Mouse (Mus musculus) intestine, postnatal 0 days (tissue): ENCODE measurements around the gene Grcc10. TPM values are rescaled to one million over a fixed set of nuclear protein-coding genes. Genes with fewer than 3 reads are reported as not detected.

Experiments used
- ATAC-seq: fragments of 200-750 bp; cut with Nextera tagmentation; 2 replicates; pipeline ENCODE4 v1.8.0; 2017; ENCODE audit warnings: mild to moderate bottlenecking, moderate TSS enrichment, moderate library complexity
- H3K27ac ChIP-seq: fragments of 300-500 bp; sonication (generic); 2 replicates; pipeline ENCODE4 v1.5.1; 2014; ENCODE audit warnings: mild to moderate bottlenecking, low read depth, low read length, moderate library complexity
- H3K27me3 ChIP-seq: fragments of 300-500 bp; sonication (generic); replicated peaks from 2 replicates; pipeline ENCODE4 v1.6.1; 2014; ENCODE audit warnings: low read length, mixed read lengths; ENCODE audit not compliant: control insufficient read depth, insufficient read depth
- H3K36me3 ChIP-seq: fragments of 300-500 bp; sonication (generic); 2 replicates; pipeline ENCODE4 v1.6.1; 2014; ENCODE audit warnings: mild to moderate bottlenecking, moderate library complexity; ENCODE audit not compliant: control insufficient read depth, insufficient read depth
- H3K4me1 ChIP-seq: fragments of 300-500 bp; sonication (generic); replicated peaks from 2 replicates; pipeline ENCODE4 v1.6.1; 2014; ENCODE audit warnings: antibody characterized with exemption, low read length, mixed read lengths; ENCODE audit not compliant: control insufficient read depth, insufficient read depth
- H3K4me2 ChIP-seq: fragments of 300-500 bp; sonication (generic); replicated peaks from 2 replicates; pipeline ENCODE4 v1.6.1; 2014; ENCODE audit warnings: low read depth, mild to moderate bottlenecking, moderate library complexity
- H3K4me3 ChIP-seq: fragments of 300-500 bp; sonication (generic); 2 replicates; pipeline ENCODE4 v1.5.1; 2014; ENCODE audit warnings: low read depth, low read length
- H3K9ac ChIP-seq: fragments of 300-500 bp; sonication (generic); 2 replicates; pipeline ENCODE4 v1.6.1; 2014; ENCODE audit warnings: mild to moderate bottlenecking, low read depth, low read length
- H3K9me3 ChIP-seq: fragments of 300-500 bp; sonication (generic); 2 replicates; pipeline ENCODE4 v1.6.1; 2016; ENCODE audit warnings: mixed run types; ENCODE audit not compliant: control insufficient read depth
- CTCF ChIP-seq: sonication (generic); IDR thresholded peaks from 2 replicates; pipeline ENCODE4 v1.5.1; 2016; ENCODE audit warnings: low read depth, mild to moderate bottlenecking, control low read depth, antibody characterized with exemption, moderate library complexity
- WGBS: fragments of 180-500 bp; shearing (Covaris S2); extraction: QIAGEN DNeasy Blood & Tissue Kit; methylation state at CpG from one replicate; pipeline ENCODE4 v1.1.7; 2014; 5-methylcytosine and 5-hydroxymethylcytosine counted together
- polyA plus RNA-seq: library from polyadenylated mRNA; unstranded; fragments of >200 nt; fragmentation: Nextera tagmentation; extraction: Ambion mirVana; gene quantifications from 2 replicates; pipeline ENCODE4 v1.2.1, GENCODE M21; 2015

Grcc10 gene
- polyA plus RNA-seq, 1 experiment from 2014 or later = 238 TPM

DNA sequence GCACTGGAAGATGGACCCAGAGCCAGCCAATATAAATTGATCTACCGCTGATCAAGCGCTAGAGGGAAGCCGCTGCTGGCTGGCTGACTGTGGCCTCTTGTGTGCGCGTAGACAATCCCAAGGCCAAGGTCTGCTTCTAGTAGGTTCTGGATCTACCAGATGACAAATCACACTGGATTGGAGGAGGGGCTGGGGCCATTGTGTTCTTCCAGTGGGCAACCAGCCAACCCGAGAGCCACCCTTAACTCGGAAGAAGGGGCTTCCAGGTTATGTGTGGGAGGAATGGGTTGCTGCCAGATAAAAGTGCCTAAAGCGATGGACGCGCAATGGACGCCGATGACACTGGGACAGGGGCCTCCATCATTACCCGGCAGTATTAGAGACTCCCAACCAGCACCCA is 23.2 kb downstream of the Grcc10 start:
- Histone ChIP-seq H3K4me3 (peak overlapping the region; percentile 67), H3K36me3 (peaks cover 28% of the 10 kb centered on the region), H3K4me2 (peak overlapping the region; percentile 65), H3K4me1 (peaks cover 3% of the 10 kb centered on the region), H3K27me3 (no peaks in the 10 kb centered on the region), H3K9ac (peak overlapping the region; percentile 78), H3K9me3 (no peaks in the 10 kb centered on the region), H3K27ac (peak overlapping the region; percentile 97)
- 28% methylated on average over 13 of the region's 13 CpGs for WGBS
- peak; percentile 31 for TF ChIP-seq CTCF
- peak; percentile 12; the same call in 1 of the 2 replicates for ATAC-seq

DNA sequence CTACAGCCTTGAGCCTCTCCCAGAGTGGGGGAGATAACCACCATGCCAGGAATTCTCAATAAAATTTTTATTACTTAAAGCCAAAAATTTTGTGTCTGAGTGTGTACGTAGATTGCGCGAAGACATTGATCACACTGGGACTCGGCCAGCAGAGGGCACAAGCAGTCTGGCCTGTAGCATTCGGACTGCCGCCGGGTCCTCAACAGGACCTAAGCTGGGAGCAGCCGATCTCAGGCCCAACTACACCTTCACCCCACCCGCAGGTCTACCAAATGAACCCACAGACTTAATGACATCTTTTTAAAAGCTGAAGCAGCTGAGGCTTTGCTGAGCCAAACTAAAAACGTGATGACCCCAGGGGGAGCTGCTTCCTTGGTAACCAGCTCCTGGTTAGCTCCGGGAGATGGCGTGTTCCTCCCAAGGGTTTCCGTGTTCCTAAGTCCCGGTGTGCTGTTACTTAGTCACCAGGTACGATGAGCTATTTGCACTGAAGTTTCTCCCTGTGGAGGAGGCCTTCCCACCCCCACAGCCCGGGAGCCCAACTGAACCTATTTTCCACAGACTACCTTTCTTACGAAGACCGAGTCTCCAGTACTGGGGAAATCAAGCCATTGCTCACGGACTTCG is 24.2 kb downstream of the Grcc10 start:
- Histone ChIP-seq H3K4me1 (peaks cover 3% of the 10 kb centered on the region), H3K9ac (peak overlapping the region; percentile 78), H3K27ac (peak overlapping the region; percentile 97), H3K4me2 (peak overlapping the region; percentile 65), H3K27me3 (no peaks in the 10 kb centered on the region), H3K36me3 (peaks cover 28% of the 10 kb centered on the region), H3K9me3 (no peaks in the 10 kb centered on the region), H3K4me3 (peak overlapping the region; percentile 67)
- 36% methylated on average over 20 of the region's 20 CpGs for WGBS
- TF ChIP-seq CTCF = peak; percentile 87
- no peak for ATAC-seq

GRCm38 (mm10) chr6:124712918-124713317 is 28.3 kb downstream of the Grcc10 start:
- H3K27ac ChIP-seq = peak overlapping the region; percentile 88
- ATAC-seq = no peak
- WGBS = 3% methylated on average over 11 of the region's 11 CpGs
- no peak for TF ChIP-seq CTCF
- H3K4me2 ChIP-seq = peak overlapping the region; percentile 92
- H3K36me3 ChIP-seq = peaks cover 34% of the 10 kb centered on the region
- H3K4me3 ChIP-seq = peak overlapping the region; percentile 85
- no peaks in the 10 kb centered on the region for H3K27me3 ChIP-seq
- H3K9me3 ChIP-seq = no peaks in the 10 kb centered on the region
- H3K4me1 ChIP-seq = peaks cover 7% of the 10 kb centered on the region
- peak overlapping the region; percentile 83 for H3K9ac ChIP-seq

DNA sequence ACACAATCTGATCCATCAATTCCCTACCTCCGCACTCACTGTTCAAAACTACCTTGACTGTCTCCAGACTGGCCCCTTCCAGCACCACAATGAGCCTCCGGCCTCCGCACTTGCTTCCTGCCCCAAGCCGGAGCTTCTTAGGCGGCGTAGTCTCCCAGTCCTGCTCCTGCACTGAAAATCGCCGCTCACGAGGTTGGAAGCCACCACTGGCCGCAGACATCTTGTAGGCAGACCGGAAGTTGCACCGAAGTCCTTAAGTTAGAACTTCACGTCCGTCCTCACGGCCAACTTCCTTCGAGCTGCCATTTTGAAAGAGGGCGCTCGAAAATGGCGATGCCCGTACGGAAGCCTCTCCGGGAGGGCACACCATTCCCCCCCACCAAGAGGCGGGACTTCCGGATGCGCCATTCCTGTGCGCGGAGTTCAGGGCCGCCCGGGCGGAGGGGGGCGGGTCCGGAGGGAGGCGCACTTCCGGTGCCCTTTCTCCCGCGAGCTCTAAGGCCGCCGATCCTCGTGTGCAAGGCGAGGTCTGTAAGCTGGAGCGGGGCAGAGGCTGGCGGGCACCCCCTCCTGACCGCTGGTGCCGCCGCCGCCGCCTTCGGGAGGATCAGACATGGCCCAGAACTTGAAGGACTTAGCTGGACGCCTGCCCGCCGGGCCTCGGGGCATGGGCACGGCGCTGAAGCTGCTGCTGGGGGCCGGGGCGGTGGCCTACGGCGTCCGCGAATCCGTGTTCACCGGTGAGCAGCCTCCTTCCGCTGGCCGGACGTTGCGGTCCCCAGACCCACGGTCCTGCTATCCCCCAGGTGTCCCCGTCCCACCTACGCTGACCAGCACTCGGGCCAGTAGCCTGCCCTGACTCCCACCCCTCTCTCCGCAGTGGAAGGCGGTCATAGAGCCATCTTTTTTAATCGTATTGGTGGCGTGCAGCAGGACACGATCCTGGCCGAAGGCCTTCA is 29.1 kb downstream of the Grcc10 start, which contains the start of the genes Emg1 and Phb2:
Gene Emg1, minus strand, starts transcription at position 355 of the 959 bp plus-strand sequence.
Gene Phb2, plus strand, starts transcription at position 513 of the 959 bp plus-strand sequence.
- peak within 1 kb of the TSS; percentile 83 for H3K9ac ChIP-seq
- peaks cover 35% of the 10 kb centered on the region for H3K36me3 ChIP-seq
- peak within 1 kb of the TSS; percentile 88 for H3K27ac ChIP-seq
- TF ChIP-seq CTCF = peak; percentile 33
- peak within 1 kb of the TSS; percentile 85 for H3K4me3 ChIP-seq
- WGBS = under 1% methylated on average over 73 of the region's 76 CpGs
- H3K27me3 ChIP-seq = no peaks in the 10 kb centered on the region
- peak within 1 kb of the TSS; percentile 92 for H3K4me2 ChIP-seq
- ATAC-seq = peak; percentile 94
- H3K9me3 ChIP-seq = no peaks in the 10 kb centered on the region
- H3K4me1 ChIP-seq = peaks cover 7% of the 10 kb centered on the region

GRCm38 (mm10) chr6:124708289-124708889 is 32.8 kb downstream of the Grcc10 start:
- H3K4me1 ChIP-seq = peaks cover 5% of the 10 kb centered on the region
- 72% methylated on average over 10 of the region's 10 CpGs for WGBS
- ATAC-seq = no peak

More at GRCm38 (mm10) chr6:124708289-124708889, 32.8 kb downstream of the Grcc10 start:
- H3K36me3 ChIP-seq = peaks cover 32% of the 10 kb centered on the region
- H3K9me3 ChIP-seq = no peaks in the 10 kb centered on the region
- TF ChIP-seq CTCF = no peak
- no peak overlapping the region for H3K4me3 ChIP-seq
- H3K4me2 ChIP-seq = no peak overlapping the region; the same call in 1 of the 2 replicates
- peak overlapping the region; percentile 28; the same call in 1 of the 2 replicates for H3K27ac ChIP-seq
- H3K27me3 ChIP-seq = no peaks in the 10 kb centered on the region
- H3K9ac ChIP-seq = no peak overlapping the region
